Mouse (Mus musculus): ENCODE results near the gene Intu. TPM values are rescaled to one million over a fixed set of nuclear protein-coding genes. Genes with fewer than 3 reads are reported as not detected.

The Intu gene
- polyA plus RNA-seq, 1 experiment from 2014 or later = 4.1 TPM

DNA sequence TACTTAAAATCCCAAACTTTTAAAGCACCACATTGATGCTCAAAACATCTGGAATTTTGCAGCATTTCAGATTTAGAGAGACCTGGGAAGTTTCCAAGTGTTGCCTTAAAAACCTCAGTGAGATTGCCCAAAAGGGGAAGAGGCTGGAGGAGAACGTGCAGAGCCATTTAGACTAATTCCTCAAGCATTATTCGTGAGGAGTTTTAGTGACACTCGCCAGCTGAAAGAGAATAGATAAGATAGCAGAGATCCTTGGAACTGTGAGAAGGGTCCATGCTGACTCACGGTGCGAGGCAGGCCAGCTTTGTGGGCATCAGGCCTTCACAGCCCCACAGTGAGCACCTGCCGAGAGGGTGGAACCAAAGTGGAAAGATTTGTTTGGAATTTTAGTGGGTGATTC is 137.8 kb downstream of the Intu start:
- Histone ChIP-seq H3K4me3 (replicated peaks; ENCODE audit: low read length) (no peak overlapping the region), H3K36me3 (ENCODE audit: control insufficient read depth, insufficient read depth) (no peaks in the 10 kb centered on the region; the same call in 1 of the 2 replicates), H3K4me1 (replicated peaks; ENCODE audit: control insufficient read depth, insufficient read depth, low read length) (peaks cover 20% of the 10 kb centered on the region), H3K9me3 (ENCODE audit: control insufficient read depth, low read length) (no peaks in the 10 kb centered on the region), H3K9ac (replicated peaks; ENCODE audit: low read depth, low read length) (no peak overlapping the region), H3K27me3 (replicated peaks; ENCODE audit: control insufficient read depth, insufficient read depth, low read length) (no peaks in the 10 kb centered on the region), H3K27ac (ENCODE audit: low read length) (no peak overlapping the region), H3K4me2 (ENCODE audit: low read length) (no peak overlapping the region)
- ATAC-seq = no peak
- WGBS = 78% methylated on average over 6 of the region's 6 CpGs

DNA sequence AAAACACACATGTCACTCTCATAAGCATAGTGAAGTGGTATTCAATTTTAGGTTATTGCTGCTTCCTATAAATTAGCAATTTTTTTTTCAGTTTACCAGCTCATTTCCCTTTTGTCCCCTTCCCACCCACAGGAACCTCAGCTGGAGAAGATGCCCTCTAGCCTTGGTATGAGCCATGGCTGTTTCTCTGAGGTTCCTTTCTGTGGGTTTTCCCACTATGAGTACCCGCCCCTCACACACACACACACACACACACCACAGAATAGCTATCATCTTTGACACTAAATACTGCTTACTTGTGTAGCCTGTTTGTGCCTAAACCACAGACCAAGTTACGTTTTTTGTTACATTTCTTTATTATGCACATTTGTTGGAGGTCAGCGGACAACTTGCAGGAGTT is 138.3 kb downstream of the Intu start:
- H3K36me3 ChIP-seq (ENCODE audit: control insufficient read depth, insufficient read depth) = no peaks in the 10 kb centered on the region; the same call in 1 of the 2 replicates
- H3K27me3 ChIP-seq (replicated peaks; ENCODE audit: control insufficient read depth, insufficient read depth, low read length) = no peaks in the 10 kb centered on the region
- ATAC-seq = no peak
- no peak overlapping the region for H3K9ac ChIP-seq (replicated peaks; ENCODE audit: low read depth, low read length)
- peaks cover 22% of the 10 kb centered on the region for H3K4me1 ChIP-seq (replicated peaks; ENCODE audit: control insufficient read depth, insufficient read depth, low read length)
- H3K9me3 ChIP-seq (ENCODE audit: control insufficient read depth, low read length) = no peaks in the 10 kb centered on the region
- H3K27ac ChIP-seq (ENCODE audit: low read length) = no peak overlapping the region
- H3K4me3 ChIP-seq (replicated peaks; ENCODE audit: low read length) = no peak overlapping the region
- no peak overlapping the region for H3K4me2 ChIP-seq (ENCODE audit: low read length)
- 87% methylated on average over 3 of the region's 3 CpGs for WGBS

DNA sequence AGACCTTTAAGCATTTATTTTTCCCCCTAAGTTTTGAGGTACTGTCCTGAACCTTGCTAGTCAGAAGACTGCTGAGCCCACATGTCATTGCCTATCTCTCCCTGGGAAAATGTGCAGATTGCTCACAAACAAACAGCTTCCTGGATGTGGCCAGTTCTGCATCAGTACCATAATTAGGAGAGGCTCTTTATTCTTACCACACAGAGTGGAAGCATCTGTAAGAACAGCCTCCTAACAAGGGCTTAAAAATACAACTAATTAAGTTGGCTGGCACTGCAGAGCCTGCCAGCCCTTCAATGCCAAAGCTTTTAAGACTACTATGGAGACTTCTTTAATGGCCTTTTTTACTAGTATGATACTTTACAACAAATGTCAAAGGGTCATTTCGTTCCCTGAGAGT is 142.4 kb downstream of the Intu start:
- peaks cover 12% of the 10 kb centered on the region for H3K4me1 ChIP-seq (replicated peaks; ENCODE audit: control insufficient read depth, insufficient read depth, low read length)
- WGBS = 5% methylated on average over 1 of the region's 1 CpGs
- no peak overlapping the region for H3K4me2 ChIP-seq (ENCODE audit: low read length)
- ATAC-seq = peak; percentile 95
- no peak overlapping the region for H3K27ac ChIP-seq (ENCODE audit: low read length)
- no peaks in the 10 kb centered on the region for H3K9me3 ChIP-seq (ENCODE audit: control insufficient read depth, low read length)
- H3K4me3 ChIP-seq (replicated peaks; ENCODE audit: low read length) = no peak overlapping the region
- H3K27me3 ChIP-seq (replicated peaks; ENCODE audit: control insufficient read depth, insufficient read depth, low read length) = no peaks in the 10 kb centered on the region
- H3K9ac ChIP-seq (replicated peaks; ENCODE audit: low read depth, low read length) = no peak overlapping the region
- no peaks in the 10 kb centered on the region for H3K36me3 ChIP-seq (ENCODE audit: control insufficient read depth, insufficient read depth)

DNA sequence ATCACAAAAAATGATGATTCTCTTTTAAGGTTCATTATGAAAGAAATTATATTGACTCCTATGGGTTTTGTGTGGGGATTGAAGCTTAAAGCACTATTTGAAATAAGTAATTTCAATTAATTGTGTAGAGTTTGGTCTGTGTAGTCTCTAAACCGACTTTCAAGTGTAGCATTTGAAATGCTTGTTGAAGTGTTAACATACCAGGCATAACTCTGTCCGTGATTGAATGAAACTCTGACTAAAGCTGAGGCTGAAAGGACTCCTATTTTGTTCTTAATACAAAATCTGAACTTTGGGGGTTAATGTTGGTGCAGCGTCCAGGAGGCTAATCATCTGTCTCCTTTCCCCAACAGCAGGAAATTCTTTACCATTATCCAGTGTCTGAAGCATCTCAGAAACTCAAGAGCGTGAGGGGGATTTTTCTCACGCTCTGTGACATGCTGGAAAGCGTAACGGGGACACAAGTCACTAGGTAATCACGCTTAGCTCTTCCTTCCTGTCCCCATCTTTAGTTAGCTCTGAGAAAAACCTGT is 143.9 kb downstream of the Intu start:
- no peak overlapping the region for H3K9ac ChIP-seq (replicated peaks; ENCODE audit: low read depth, low read length)
- WGBS = 12% methylated on average over 8 of the region's 8 CpGs
- peak overlapping the region; percentile 18; the same call in 1 of the 2 replicates for H3K27ac ChIP-seq (ENCODE audit: low read length)
- H3K9me3 ChIP-seq (ENCODE audit: control insufficient read depth, low read length) = no peaks in the 10 kb centered on the region
- no peaks in the 10 kb centered on the region for H3K27me3 ChIP-seq (replicated peaks; ENCODE audit: control insufficient read depth, insufficient read depth, low read length)
- no peak overlapping the region for H3K4me3 ChIP-seq (replicated peaks; ENCODE audit: low read length)
- peaks cover 15% of the 10 kb centered on the region for H3K4me1 ChIP-seq (replicated peaks; ENCODE audit: control insufficient read depth, insufficient read depth, low read length)
- no peak for ATAC-seq
- H3K36me3 ChIP-seq (ENCODE audit: control insufficient read depth, insufficient read depth) = no peaks in the 10 kb centered on the region
- H3K4me2 ChIP-seq (ENCODE audit: low read length) = no peak overlapping the region

DNA sequence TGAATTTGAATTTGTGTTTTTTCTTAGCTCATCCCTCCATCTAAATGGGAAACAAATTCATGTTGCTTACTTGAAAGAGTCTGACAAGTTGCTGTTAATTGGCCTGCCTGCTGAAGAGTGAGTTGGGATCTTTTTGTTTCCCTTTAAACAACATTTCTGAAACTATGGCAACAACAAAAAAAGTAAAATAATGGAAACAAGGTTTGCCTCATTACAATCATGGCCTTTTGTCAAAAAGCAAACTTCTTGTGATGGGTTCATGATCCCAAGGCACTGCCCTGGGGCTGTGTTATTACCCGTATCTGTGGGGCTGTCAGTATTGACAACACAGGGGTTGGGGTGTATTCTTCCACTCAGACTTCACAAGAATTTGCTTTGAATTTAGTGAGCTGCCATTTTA is 147.8 kb downstream of the Intu start:
- no peak overlapping the region for H3K4me2 ChIP-seq (ENCODE audit: low read length)
- no peaks in the 10 kb centered on the region for H3K36me3 ChIP-seq (ENCODE audit: control insufficient read depth, insufficient read depth)
- H3K4me3 ChIP-seq (replicated peaks; ENCODE audit: low read length) = no peak overlapping the region
- H3K4me1 ChIP-seq (replicated peaks; ENCODE audit: control insufficient read depth, insufficient read depth, low read length) = peaks cover 10% of the 10 kb centered on the region
- 25% methylated on average over 1 of the region's 1 CpGs for WGBS
- H3K27ac ChIP-seq (ENCODE audit: low read length) = no peak overlapping the region; the same call in 1 of the 2 replicates
- ATAC-seq = no peak
- no peaks in the 10 kb centered on the region for H3K9me3 ChIP-seq (ENCODE audit: control insufficient read depth, low read length)
- no peaks in the 10 kb centered on the region for H3K27me3 ChIP-seq (replicated peaks; ENCODE audit: control insufficient read depth, insufficient read depth, low read length)
- H3K9ac ChIP-seq (replicated peaks; ENCODE audit: low read depth, low read length) = no peak overlapping the region

DNA sequence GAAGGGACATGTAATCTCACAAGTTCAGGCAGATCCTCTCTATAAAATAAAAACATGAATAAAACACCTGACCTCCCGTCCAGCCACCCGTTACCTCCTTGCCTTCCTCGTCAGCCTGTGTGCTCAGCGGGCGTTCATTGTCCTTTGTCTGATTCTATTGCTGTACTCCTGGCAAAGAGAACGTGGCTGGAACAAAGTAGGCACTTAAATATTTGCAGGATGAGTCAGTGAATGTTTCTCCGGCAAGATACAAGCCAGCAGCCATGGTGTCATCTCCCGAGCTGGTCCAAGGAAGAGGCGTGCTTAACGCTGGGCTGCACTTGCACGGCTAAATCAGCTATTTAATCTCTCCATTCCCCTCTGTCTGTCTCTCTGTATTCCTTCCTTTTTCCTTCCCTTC is 151.3 kb downstream of the Intu start:
- no peak overlapping the region for H3K27ac ChIP-seq (ENCODE audit: low read length)
- WGBS = 18% methylated on average over 11 of the region's 11 CpGs
- no peak overlapping the region for H3K4me2 ChIP-seq (ENCODE audit: low read length)
- H3K27me3 ChIP-seq (replicated peaks; ENCODE audit: control insufficient read depth, insufficient read depth, low read length) = no peaks in the 10 kb centered on the region
- no peaks in the 10 kb centered on the region for H3K9me3 ChIP-seq (ENCODE audit: control insufficient read depth, low read length)
- no peak overlapping the region for H3K9ac ChIP-seq (replicated peaks; ENCODE audit: low read depth, low read length)
- H3K36me3 ChIP-seq (ENCODE audit: control insufficient read depth, insufficient read depth) = no peaks in the 10 kb centered on the region
- peaks cover 16% of the 10 kb centered on the region for H3K4me1 ChIP-seq (replicated peaks; ENCODE audit: control insufficient read depth, insufficient read depth, low read length)
- no peak for ATAC-seq
- no peak overlapping the region for H3K4me3 ChIP-seq (replicated peaks; ENCODE audit: low read length)

DNA sequence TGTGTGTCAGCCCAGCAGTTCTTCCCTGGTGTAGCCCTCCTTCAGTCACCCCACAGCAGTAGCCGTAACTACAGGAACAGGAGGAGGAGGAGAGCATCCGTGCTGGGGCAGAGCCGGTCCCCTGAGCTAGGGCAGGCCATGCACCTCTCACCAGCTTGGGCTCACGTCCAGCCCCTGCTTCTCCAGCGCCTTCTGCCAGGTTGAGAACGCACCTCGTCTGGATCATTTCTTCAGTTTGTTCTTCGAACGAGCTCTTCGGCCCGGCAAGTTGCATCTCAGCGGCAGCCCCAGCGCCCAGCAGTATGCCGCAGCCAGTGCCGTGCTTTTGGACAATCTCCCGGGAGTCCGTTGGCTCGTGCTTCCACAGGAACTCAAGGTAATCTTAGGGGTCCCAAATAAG is 152.1 kb downstream of the Intu start:
- 78% methylated on average over 18 of the region's 18 CpGs for WGBS

DNA sequence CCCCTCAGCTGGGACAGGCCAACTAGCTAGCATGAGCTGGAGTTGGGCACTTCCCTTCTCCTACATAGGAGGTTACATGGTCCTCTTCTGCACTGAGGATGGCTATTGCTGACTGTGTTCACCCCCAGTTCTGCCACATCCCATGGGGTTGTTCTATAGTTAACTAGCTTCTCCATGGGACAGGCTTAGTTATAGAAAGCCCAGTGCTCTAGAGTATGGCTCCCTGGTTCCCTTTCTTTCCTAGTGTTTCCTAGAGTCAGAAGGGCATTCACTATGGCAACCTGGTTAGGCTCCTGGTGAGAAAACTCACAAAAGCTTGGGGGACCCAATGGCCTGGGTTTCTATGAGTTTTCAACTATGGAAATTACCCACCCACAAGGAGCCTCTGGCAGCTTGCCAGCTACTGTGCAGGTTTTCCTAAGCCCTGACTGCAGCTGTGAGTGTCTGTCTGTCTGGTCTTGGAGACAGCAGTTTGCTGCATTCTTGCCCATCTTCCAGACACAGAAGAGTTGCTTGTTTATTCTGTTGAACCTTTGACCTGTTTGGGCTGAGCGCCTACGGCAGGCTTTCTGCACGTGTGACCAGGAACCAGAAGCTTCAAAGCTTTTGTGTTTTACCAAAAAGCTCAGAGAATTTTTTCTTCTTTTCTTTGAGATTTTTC is 154.9 kb downstream of the Intu start:
- Histone ChIP-seq H3K4me1 (replicated peaks; ENCODE audit: control insufficient read depth, insufficient read depth, low read length) (peaks cover 9% of the 10 kb centered on the region), H3K27me3 (replicated peaks; ENCODE audit: control insufficient read depth, insufficient read depth, low read length) (no peaks in the 10 kb centered on the region), H3K36me3 (ENCODE audit: control insufficient read depth, insufficient read depth) (no peaks in the 10 kb centered on the region), H3K4me3 (replicated peaks; ENCODE audit: low read length) (no peak overlapping the region), H3K9me3 (ENCODE audit: control insufficient read depth, low read length) (no peaks in the 10 kb centered on the region), H3K4me2 (ENCODE audit: low read length) (no peak overlapping the region), H3K27ac (ENCODE audit: low read length) (no peak overlapping the region), H3K9ac (replicated peaks; ENCODE audit: low read depth, low read length) (no peak overlapping the region)
- peak; percentile 47 for ATAC-seq
- 11% methylated on average over 3 of the region's 3 CpGs for WGBS

More for the DNA sequence above, 152.1 kb downstream of the Intu start:
- no peak overlapping the region for H3K9ac ChIP-seq (replicated peaks; ENCODE audit: low read depth, low read length)
- H3K27me3 ChIP-seq (replicated peaks; ENCODE audit: control insufficient read depth, insufficient read depth, low read length) = no peaks in the 10 kb centered on the region
- H3K4me2 ChIP-seq (ENCODE audit: low read length) = no peak overlapping the region
- peaks cover 15% of the 10 kb centered on the region for H3K4me1 ChIP-seq (replicated peaks; ENCODE audit: control insufficient read depth, insufficient read depth, low read length)
- H3K36me3 ChIP-seq (ENCODE audit: control insufficient read depth, insufficient read depth) = no peaks in the 10 kb centered on the region
- ATAC-seq = no peak
- no peaks in the 10 kb centered on the region for H3K9me3 ChIP-seq (ENCODE audit: control insufficient read depth, low read length)
- no peak overlapping the region for H3K4me3 ChIP-seq (replicated peaks; ENCODE audit: low read length)
- no peak overlapping the region for H3K27ac ChIP-seq (ENCODE audit: low read length)

DNA sequence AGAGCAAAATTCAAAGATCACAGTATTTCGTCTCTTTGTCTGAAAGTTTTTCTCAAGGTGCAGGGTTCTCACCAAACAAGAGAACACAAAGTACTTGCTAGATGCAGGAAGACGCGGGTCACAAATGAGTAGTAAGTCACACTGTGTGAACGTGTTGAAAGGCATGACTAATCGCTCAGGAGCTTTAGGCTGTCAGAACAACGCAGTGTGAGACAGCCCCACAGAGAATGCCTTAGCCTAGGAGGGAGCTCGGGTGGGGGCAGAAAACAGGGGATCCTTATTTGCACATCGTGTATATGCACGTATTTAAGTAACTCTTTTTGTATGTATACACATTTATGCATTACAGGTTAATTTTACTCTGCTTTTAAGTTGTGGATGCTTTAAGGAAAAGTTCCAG is 155.8 kb downstream of the Intu start:
- peak; percentile 53; the same call in 1 of the 2 replicates for ATAC-seq
- H3K27me3 ChIP-seq (replicated peaks; ENCODE audit: control insufficient read depth, insufficient read depth, low read length) = no peaks in the 10 kb centered on the region
- H3K27ac ChIP-seq (ENCODE audit: low read length) = no peak overlapping the region
- WGBS = 9% methylated on average over 9 of the region's 9 CpGs
- H3K9me3 ChIP-seq (ENCODE audit: control insufficient read depth, low read length) = no peaks in the 10 kb centered on the region
- H3K4me1 ChIP-seq (replicated peaks; ENCODE audit: control insufficient read depth, insufficient read depth, low read length) = peaks cover 9% of the 10 kb centered on the region
- H3K4me3 ChIP-seq (replicated peaks; ENCODE audit: low read length) = no peak overlapping the region
- H3K36me3 ChIP-seq (ENCODE audit: control insufficient read depth, insufficient read depth) = no peaks in the 10 kb centered on the region
- H3K9ac ChIP-seq (replicated peaks; ENCODE audit: low read depth, low read length) = no peak overlapping the region
- H3K4me2 ChIP-seq (ENCODE audit: low read length) = no peak overlapping the region

Data from forebrain, embryonic 16.5 days (tissue).